Mouse (Mus musculus): Measurements from ENCODE around the gene Tspo.

GRCm38 (mm10) chr15:83520861-83521382 is 42.5 kb upstream of the Tspo start:
- TF ChIP-seq CTCF (IDR thresholded peaks at IDR 0.05; ENCODE audit: borderline replicate concordance, control insufficient read depth, extremely low read depth, insufficient read depth, low read length, poor library complexity) (no peak), POLR2A (IDR thresholded peaks at IDR 0.05; ENCODE audit: control insufficient read depth, extremely low read depth, insufficient read depth, low read length, poor library complexity) (no peak)
